Mouse (Mus musculus) heart, postnatal 0 days (tissue): ENCODE results near the gene Tmem178.

ENCODE experiments used
- CTCF ChIP-seq: IDR thresholded peaks from 2 replicates; pipeline ENCODE4 v1.5.1; 2016; ENCODE audit warnings: antibody characterized with exemption, control low read depth, low read depth
- EP300 ChIP-seq: IDR thresholded peaks from 2 replicates; pipeline ENCODE4 v1.6.1; 2016; ENCODE audit warnings: antibody characterized with exemption, low read depth

DNA sequence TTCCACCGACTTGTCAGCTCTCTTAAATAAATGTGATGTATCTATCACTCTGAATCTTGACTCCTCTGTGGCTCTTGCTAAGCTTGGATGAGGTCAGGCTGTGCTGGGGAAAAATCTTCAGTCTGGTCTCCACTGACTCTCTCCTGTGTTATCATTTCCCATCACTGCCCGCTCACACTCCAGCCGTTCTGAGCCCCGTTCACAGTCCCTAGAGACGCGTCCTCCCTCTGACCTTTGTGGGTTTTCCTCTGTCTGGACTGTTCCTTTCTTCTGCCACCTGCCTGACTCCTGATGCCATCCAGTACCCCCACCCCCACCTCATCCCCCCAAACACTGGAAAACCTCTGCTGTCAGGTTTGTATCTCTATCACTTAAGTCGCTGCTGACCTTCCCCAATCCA is 23.0 kb downstream of the Tmem178 start:
- TF ChIP-seq EP300 (no peak), CTCF (no peak)
